Mouse (Mus musculus): Measurements from ENCODE around the gene Cpne6. TPM values are rescaled to one million over a fixed set of nuclear protein-coding genes. Genes with fewer than 3 reads are reported as not detected.
A peak's percentile ranks its signal among the peaks of the same experiment; 100 is the strongest.

Gene Cpne6
- polyA plus RNA-seq, 1 experiment from 2014 or later: 6.4 TPM

GRCm38 (mm10) chr14:55509540-55509939, 705 bp upstream of the Cpne6 start:
- no peak for ATAC-seq (ENCODE audit: low FRiP score, low read depth)
- peaks cover 16% of the 10 kb centered on the region for H3K4me1 ChIP-seq (replicated peaks)
- H3K4me2 ChIP-seq: no peak overlapping the region
- no peak overlapping the region for H3K27ac ChIP-seq (replicated peaks)
- peaks cover 3% of the 10 kb centered on the region; the same call in 1 of the 2 replicates for H3K36me3 ChIP-seq
- no peak overlapping the region for H3K9ac ChIP-seq
- no peak overlapping the region for H3K4me3 ChIP-seq
- no peaks in the 10 kb centered on the region for H3K9me3 ChIP-seq
- H3K27me3 ChIP-seq: no peaks in the 10 kb centered on the region
- 75% methylated on average over 10 of the region's 10 CpGs for WGBS

GRCm38 (mm10) chr14:55511037-55511436, 792 bp downstream of the Cpne6 start:
- Histone ChIP-seq H3K27me3 (no peaks in the 10 kb centered on the region), H3K27ac (replicated peaks) (no peak overlapping the region), H3K36me3 (peaks cover 3% of the 10 kb centered on the region; the same call in 1 of the 2 replicates), H3K4me3 (no peak overlapping the region), H3K4me1 (replicated peaks) (peaks cover 16% of the 10 kb centered on the region), H3K4me2 (peak overlapping the region; percentile 7; the same call in 1 of the 2 replicates), H3K9ac (no peak overlapping the region), H3K9me3 (no peaks in the 10 kb centered on the region)
- 43% methylated on average over 7 of the region's 7 CpGs for WGBS
- ATAC-seq (ENCODE audit: low FRiP score, low read depth): peak; percentile 43

- ATAC-seq (ENCODE audit: low FRiP score, low read depth): no peak
- Histone ChIP-seq H3K27me3 (no peaks in the 10 kb centered on the region), H3K4me2 (no peak overlapping the region), H3K27ac (replicated peaks) (no peak overlapping the region), H3K4me3 (no peak overlapping the region), H3K9ac (no peak overlapping the region), H3K4me1 (replicated peaks) (peaks cover 21% of the 10 kb centered on the region), H3K9me3 (no peaks in the 10 kb centered on the region), H3K36me3 (no peaks in the 10 kb centered on the region)
- 75% methylated on average over 10 of the region's 10 CpGs for WGBS
Measured at GRCm38 (mm10) chr14:55513927-55514326, 3.7 kb downstream of the Cpne6 start.

GRCm38 (mm10) chr14:55515846-55516245, 5.6 kb downstream of the Cpne6 start:
- ATAC-seq (ENCODE audit: low FRiP score, low read depth): no peak
- WGBS: 89% methylated on average over 4 of the region's 4 CpGs
- Histone ChIP-seq H3K4me1 (replicated peaks) (peaks cover 33% of the 10 kb centered on the region), H3K9ac (no peak overlapping the region), H3K4me3 (no peak overlapping the region), H3K4me2 (no peak overlapping the region), H3K27ac (replicated peaks) (no peak overlapping the region), H3K36me3 (no peaks in the 10 kb centered on the region), H3K27me3 (no peaks in the 10 kb centered on the region), H3K9me3 (no peaks in the 10 kb centered on the region)

- H3K4me2 ChIP-seq: peak overlapping the region; percentile 11; the same call in 1 of the 2 replicates
- peaks cover 27% of the 10 kb centered on the region for H3K4me1 ChIP-seq (replicated peaks)
- no peaks in the 10 kb centered on the region for H3K36me3 ChIP-seq
- H3K27me3 ChIP-seq: no peaks in the 10 kb centered on the region
- no peak overlapping the region for H3K4me3 ChIP-seq
- H3K9ac ChIP-seq: no peak overlapping the region
- H3K27ac ChIP-seq (replicated peaks): peak overlapping the region; percentile 49
- WGBS: 29% methylated on average over 2 of the region's 2 CpGs
- ATAC-seq (ENCODE audit: low FRiP score, low read depth): peak; percentile 73
- no peaks in the 10 kb centered on the region for H3K9me3 ChIP-seq
Measured at GRCm38 (mm10) chr14:55518897-55519296, 8.7 kb downstream of the Cpne6 start.

DNA sequence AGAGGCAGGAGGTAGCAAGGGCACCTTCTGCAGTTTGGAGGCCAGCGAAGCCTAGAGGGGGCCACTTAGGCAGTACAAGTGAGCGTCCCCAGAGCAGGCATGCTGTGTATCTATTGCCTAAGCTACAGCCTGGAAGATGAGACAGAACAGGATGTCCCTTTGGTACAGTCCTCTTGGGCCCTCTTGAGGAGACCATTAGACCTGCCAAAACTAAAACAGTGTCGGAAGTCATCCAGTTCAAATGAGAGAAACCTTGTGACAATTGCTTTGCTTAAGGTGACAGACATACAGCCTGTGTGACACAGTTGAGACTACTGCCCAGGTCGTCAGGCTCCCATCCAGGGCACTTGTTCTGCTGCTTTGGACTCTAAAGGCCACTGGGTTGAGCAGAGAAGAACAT, 9.4 kb downstream of the Cpne6 start:
- Histone ChIP-seq H3K27me3 (no peaks in the 10 kb centered on the region), H3K36me3 (no peaks in the 10 kb centered on the region), H3K27ac (replicated peaks) (peak overlapping the region; percentile 49), H3K9ac (no peak overlapping the region), H3K4me2 (peak overlapping the region; percentile 24), H3K4me3 (no peak overlapping the region), H3K9me3 (no peaks in the 10 kb centered on the region), H3K4me1 (replicated peaks) (peaks cover 27% of the 10 kb centered on the region)
- WGBS: 52% methylated on average over 4 of the region's 4 CpGs
- ATAC-seq (ENCODE audit: low FRiP score, low read depth): no peak

DNA sequence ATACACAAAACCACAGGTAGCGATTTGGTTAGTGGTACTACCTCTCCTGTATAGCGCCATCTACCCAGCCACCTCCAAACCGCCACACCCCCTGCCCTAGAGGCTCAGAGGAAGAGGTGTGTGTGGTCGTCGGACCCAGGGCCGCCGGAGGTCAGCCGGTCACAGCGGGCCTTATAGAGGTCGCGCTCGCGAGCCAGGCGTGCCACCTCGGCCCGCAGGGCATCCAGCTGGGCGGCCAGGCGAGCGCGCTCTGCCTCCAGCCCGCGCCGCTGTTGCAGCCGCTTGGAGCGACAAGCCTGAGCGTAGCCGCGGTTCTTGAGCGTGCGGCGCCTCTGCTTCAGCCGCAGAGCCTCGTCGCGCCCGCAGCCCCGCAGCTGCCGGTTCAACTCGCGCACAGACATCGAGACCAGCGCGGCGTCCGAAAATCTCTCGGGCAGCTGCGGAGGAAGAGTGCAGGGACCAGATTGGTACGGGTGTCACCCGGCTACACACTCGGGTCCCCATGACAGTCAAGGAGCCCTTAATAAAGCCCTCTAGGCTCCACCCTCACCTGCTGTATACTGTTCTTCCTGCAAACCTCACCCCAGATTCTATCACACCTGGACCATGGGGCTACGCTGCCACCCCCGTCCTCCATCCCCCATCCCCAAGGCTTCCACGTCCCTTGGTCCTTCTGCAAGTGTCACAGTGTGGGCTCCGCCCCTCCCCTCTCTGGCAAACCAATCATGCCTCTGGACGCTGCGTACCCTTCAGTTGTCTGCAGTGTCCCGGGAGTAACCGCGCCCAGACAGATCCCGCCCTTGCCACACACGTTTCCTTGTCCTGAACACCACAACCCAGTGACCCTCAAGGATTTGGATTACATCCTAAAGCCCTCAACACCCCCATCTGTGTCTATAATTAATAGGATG, 10.5 kb downstream of the Cpne6 start:
- H3K4me1 ChIP-seq (replicated peaks): peaks cover 27% of the 10 kb centered on the region
- ATAC-seq (ENCODE audit: low FRiP score, low read depth): peak; percentile 85
- H3K27me3 ChIP-seq: no peaks in the 10 kb centered on the region
- WGBS: under 1% methylated on average over 61 of the region's 61 CpGs
- H3K36me3 ChIP-seq: no peaks in the 10 kb centered on the region
- peak overlapping the region; percentile 64 for H3K4me3 ChIP-seq
- H3K27ac ChIP-seq (replicated peaks): peak overlapping the region; percentile 86
- H3K9ac ChIP-seq: peak overlapping the region; percentile 73
- H3K9me3 ChIP-seq: no peaks in the 10 kb centered on the region
- peak overlapping the region; percentile 97 for H3K4me2 ChIP-seq

DNA sequence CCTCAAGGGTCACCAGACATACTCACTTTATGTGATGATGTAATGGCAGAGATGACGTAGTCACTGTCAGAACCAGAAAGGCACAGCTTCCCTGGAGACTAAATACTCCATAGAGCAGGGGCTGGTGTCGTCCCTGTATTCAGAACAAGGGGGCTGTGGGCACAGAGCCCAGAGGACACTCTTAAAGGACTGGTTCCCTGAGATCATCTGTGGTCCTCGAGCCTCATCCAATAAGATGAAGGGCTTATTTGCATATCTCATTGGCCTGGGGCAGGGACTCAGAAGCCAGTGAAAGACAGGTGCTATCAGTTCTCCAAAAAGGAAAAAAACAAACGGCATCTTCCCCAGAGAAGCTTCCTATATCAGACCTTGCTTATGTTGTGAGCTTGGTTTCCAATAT, 13.8 kb downstream of the Cpne6 start:
- Histone ChIP-seq H3K27me3 (no peaks in the 10 kb centered on the region), H3K36me3 (no peaks in the 10 kb centered on the region), H3K27ac (replicated peaks) (no peak overlapping the region), H3K9ac (no peak overlapping the region), H3K9me3 (no peaks in the 10 kb centered on the region), H3K4me2 (no peak overlapping the region), H3K4me1 (replicated peaks) (peaks cover 21% of the 10 kb centered on the region), H3K4me3 (no peak overlapping the region)
- 54% methylated on average over 4 of the region's 4 CpGs for WGBS
- no peak for ATAC-seq (ENCODE audit: low FRiP score, low read depth)

DNA sequence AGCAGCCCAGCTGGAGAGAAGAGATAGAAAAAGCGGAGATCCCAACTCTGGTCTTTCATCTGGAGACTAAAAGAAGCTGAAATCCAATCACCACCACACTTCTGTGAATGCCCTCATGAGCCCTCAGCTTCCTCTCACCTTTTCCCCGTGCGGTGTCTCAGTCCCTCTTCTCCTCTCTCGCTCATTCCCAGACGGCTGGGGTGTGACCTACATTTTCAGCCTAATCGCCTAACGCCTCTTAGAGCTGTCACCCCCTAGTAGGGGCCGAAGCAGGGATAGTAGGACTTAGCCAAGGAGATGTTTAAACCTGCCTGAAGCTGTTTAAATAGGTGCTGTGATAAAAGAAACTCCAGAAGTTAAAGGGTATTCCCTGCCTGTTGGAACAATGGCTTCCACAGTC, 14.5 kb downstream of the Cpne6 start, which contains the start of gene Nrl:
Nrl (minus strand) TSS at position 197 of the 400 bp plus-strand sequence.
- no peak for ATAC-seq (ENCODE audit: low FRiP score, low read depth)
- Histone ChIP-seq H3K4me3 (no peak within 1 kb of the TSS), H3K36me3 (no peaks in the 10 kb centered on the region), H3K4me1 (replicated peaks) (peaks cover 14% of the 10 kb centered on the region), H3K27me3 (no peaks in the 10 kb centered on the region), H3K27ac (replicated peaks) (no peak within 1 kb of the TSS), H3K9ac (no peak within 1 kb of the TSS), H3K4me2 (no peak within 1 kb of the TSS), H3K9me3 (no peaks in the 10 kb centered on the region)
- WGBS: 61% methylated on average over 8 of the region's 8 CpGs

DNA sequence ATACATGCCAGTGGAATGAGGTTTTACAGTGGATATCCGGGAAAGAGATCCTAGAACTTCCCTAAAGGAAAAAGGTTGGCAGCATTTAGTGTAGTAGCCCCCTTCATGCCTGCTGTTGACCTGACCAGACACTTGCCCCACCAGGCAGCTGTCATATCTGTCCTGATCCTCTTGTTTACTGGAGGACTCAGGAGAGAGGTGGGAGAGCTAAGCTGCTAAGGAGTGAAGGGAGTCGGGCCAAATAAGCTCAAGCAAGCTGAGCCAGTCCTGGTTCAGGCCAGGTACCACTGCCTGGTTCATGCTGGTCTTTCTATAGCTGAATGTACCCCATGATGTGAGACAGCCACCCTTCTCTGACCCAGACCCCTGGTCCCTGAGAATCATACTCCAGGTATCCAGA, 16.4 kb downstream of the Cpne6 start:
- no peak overlapping the region for H3K4me2 ChIP-seq
- H3K4me3 ChIP-seq: no peak overlapping the region
- no peak overlapping the region for H3K27ac ChIP-seq (replicated peaks)
- 87% methylated on average over 2 of the region's 2 CpGs for WGBS
- no peaks in the 10 kb centered on the region for H3K36me3 ChIP-seq
- H3K27me3 ChIP-seq: no peaks in the 10 kb centered on the region
- no peaks in the 10 kb centered on the region for H3K4me1 ChIP-seq (replicated peaks)
- no peak for ATAC-seq (ENCODE audit: low FRiP score, low read depth)
- no peaks in the 10 kb centered on the region for H3K9me3 ChIP-seq
- no peak overlapping the region for H3K9ac ChIP-seq

GRCm38 (mm10) chr14:55527940-55528339, 17.7 kb downstream of the Cpne6 start:
- no peaks in the 10 kb centered on the region for H3K36me3 ChIP-seq
- no peaks in the 10 kb centered on the region for H3K4me1 ChIP-seq (replicated peaks)
- 10% methylated on average over 3 of the region's 3 CpGs for WGBS
- H3K27me3 ChIP-seq: no peaks in the 10 kb centered on the region
- H3K27ac ChIP-seq (replicated peaks): no peak overlapping the region
- no peak overlapping the region for H3K4me3 ChIP-seq
- H3K4me2 ChIP-seq: no peak overlapping the region
- no peak for ATAC-seq (ENCODE audit: low FRiP score, low read depth)
- no peaks in the 10 kb centered on the region for H3K9me3 ChIP-seq
- H3K9ac ChIP-seq: no peak overlapping the region

DNA sequence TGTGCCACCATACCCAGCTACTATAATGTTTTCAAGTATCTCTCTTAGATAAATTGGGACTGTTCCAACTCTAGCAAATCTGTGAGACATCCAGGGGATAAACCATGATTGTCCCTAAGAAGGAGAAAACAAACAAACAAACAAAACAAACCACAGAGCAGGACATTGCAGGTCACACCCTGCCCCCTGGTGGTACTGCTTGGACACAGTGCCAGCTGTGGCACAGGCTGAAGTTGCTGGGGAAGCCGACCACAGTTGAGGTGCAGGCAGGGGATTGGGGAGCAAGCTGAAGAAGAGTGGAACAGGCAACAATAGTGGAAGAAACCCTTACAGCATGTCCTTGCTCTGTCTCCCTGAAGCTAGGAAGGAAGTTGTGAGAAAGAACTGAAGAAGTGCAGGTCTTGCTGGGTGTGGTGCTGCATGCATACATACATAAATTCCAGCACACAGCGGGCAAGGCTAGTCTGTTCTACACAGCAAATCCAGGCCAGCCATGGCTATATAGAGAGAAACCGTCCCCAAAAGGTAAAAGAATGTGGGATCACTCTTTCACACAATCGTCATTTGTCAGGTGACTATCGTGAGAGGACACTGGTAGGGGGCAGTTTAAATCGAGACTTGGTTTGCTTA, 26.0 kb downstream of the Cpne6 start:
- Histone ChIP-seq H3K9me3 (no peaks in the 10 kb centered on the region), H3K4me1 (replicated peaks) (peaks cover 17% of the 10 kb centered on the region), H3K27ac (replicated peaks) (no peak overlapping the region), H3K4me2 (no peak overlapping the region), H3K4me3 (no peak overlapping the region), H3K9ac (no peak overlapping the region), H3K36me3 (no peaks in the 10 kb centered on the region), H3K27me3 (no peaks in the 10 kb centered on the region)
- ATAC-seq (ENCODE audit: low FRiP score, low read depth): no peak
- 53% methylated on average over 6 of the region's 6 CpGs for WGBS
